Mouse (Mus musculus) CH12.LX (cell line): ENCODE measurements around the gene Krt83.

Experiments used
- CTCF ChIP-seq, 2 experiments: IDR thresholded peaks in 1 of 2; conservative IDR thresholded peaks in 1 of 2; 2 replicates each; pipeline ENCODE4 v1.5.1; 2011 to 2012; ENCODE audit warnings: low read depth in 2 of 2, low read length in 2 of 2, improper control_type of control experiment in 1 of 2, inconsistent platforms in 1 of 2, mild to moderate bottlenecking in 1 of 2, moderate library complexity in 1 of 2
- EP300 ChIP-seq: IDR thresholded peaks from 2 replicates; pipeline ENCODE4 v1.6.1; 2011; ENCODE audit warnings: low read length, improper control_type of control experiment
- HCFC1 ChIP-seq: IDR thresholded peaks from 2 replicates; pipeline ENCODE4 v1.6.1; 2012; ENCODE audit warnings: low read depth, mild to moderate bottlenecking, inconsistent platforms, low read length, improper control_type of control experiment
- MYC ChIP-seq: IDR thresholded peaks from 2 replicates; pipeline ENCODE4 v1.6.1; 2011; ENCODE audit warnings: low read depth, mild to moderate bottlenecking, improper control_type of control experiment, low read length
- NRF1 ChIP-seq: IDR thresholded peaks from 2 replicates; pipeline ENCODE4 v1.6.1; 2014; ENCODE audit warnings: low read depth, mild to moderate bottlenecking, inconsistent platforms, low read length, improper control_type of control experiment, moderate library complexity
- POLR2A ChIP-seq: IDR thresholded peaks from 2 replicates; pipeline ENCODE4 v1.6.1; 2011; ENCODE audit warnings: low read depth, mild to moderate bottlenecking, improper control_type of control experiment, low read length
- POLR2AphosphoS2 ChIP-seq: IDR thresholded peaks from 2 replicates; pipeline ENCODE4 v1.6.1; 2011; ENCODE audit warnings: low read depth, low read length, improper control_type of control experiment
- TCF12 ChIP-seq: IDR thresholded peaks from 2 replicates; pipeline ENCODE4 v1.6.1; 2014; ENCODE audit warnings: low read depth, mild to moderate bottlenecking, inconsistent platforms, low read length, improper control_type of control experiment
- ZNF384 ChIP-seq: IDR thresholded peaks from 2 replicates; pipeline ENCODE4 v1.6.1; 2012; ENCODE audit warnings: low read depth, low read length, improper control_type of control experiment, inconsistent platforms

DNA sequence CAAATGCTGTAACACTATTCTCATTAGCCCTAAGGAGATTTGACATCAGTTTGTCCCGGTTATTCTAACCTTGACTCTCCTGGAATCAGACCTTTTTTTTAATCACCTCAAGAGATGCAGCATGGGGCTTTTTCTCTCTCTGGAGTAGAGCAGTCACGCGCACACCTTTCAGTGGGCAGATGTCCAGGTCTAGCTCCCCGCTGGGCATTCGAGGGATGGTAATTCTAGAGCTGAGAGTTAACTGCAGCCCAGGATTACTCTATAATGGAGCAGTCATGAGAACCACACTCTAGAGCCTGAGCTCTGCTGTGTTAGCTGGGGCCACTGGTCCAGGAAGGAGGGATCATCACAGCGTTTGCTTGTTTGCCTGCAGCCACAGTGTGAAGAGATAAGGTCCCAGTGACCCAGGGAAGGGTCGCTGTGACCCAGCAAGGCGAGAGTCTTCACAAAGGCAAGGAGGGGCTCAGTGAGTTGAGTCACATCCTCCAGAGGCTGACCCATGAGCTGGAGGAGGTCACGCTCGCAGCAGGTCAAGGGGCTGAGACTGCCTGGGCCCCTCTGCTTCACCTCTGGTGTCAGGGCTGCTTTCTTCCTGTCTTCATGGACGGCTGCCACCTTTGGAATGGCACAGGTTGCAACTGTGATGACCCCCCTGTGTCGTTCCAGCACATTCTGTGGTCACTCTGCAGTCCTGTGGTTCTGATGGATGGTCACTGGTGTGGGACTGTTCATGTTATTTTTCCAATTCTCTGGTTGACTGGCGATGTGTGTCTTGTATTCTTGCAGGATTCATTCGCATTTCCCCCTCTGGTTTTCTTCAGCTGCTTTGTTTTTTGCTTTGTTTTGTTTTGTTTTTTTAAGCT is 15.8 kb upstream of the Krt83 start:
- TF ChIP-seq MYC: no peak
- TF ChIP-seq EP300: no peak
- TF ChIP-seq POLR2A: no peak
- TF ChIP-seq HCFC1: no peak
- no peak for TF ChIP-seq ZNF384
- no peak for TF ChIP-seq POLR2AphosphoS2
- TF ChIP-seq CTCF (conservative IDR thresholded peaks at IDR 0.05 in 1 of 2, IDR thresholded peaks at IDR 0.05 in 1 of 2; ENCODE audit: low read depth in 2 of 2, low read length in 2 of 2): no peak
- TF ChIP-seq TCF12: no peak
- TF ChIP-seq NRF1: no peak
